Mouse (Mus musculus): ENCODE data around the gene 1700012B07Rik.

DNA sequence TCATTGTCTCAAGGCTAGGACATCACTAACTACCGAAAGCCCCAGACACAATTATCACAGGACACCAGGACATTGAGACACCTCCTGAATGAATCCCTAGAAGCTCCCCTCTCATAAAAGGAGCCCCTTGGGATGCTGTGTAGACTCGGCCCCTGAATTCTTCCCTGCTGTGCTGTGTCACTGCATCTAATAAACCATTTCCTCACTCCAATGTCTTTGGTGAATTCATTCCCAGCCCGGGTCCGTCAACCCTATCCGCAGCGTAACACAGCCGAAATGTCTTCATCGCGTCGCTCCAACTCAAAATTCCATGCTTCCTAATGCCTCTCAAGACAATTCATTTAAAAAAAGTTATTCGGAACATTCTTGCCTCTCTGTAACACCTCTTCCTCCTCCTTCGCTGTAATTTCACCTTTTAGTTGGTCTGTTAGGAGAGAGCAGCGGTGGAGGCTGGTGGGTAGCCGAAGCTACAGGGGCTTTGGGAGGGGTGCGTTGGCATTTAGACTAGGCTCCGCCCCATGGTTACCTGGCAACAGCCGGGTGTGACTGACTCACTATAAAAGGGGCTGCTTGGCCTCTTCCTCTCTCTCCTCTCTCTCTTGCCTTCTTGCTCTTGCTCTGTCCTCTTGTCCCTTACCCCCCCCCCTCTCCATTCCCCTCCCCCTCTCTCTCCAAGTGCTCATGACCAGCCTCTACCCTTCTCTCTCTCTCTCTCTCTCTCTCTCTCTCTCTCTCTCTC is 25.6 kb upstream of the 1700012B07Rik start:
- TF ChIP-seq GATA1 (IDR thresholded peaks at IDR 0.05; ENCODE audit: low read length) (no peak), TAL1 (IDR thresholded peaks at IDR 0.05; ENCODE audit: low read length) (no peak)

All from erythroblast, embryonic 14.5 days (primary cell).